Mouse (Mus musculus) liver, embryonic 16.5 days (tissue): ENCODE measurements around the gene Dock1. TPM values are rescaled to one million over a fixed set of nuclear protein-coding genes. Genes with fewer than 3 reads are reported as not detected.

ENCODE experiments used
- ATAC-seq: fragments of 200-750 bp; cut with Nextera tagmentation; 2 replicates; pipeline ENCODE4 v1.8.0; 2017; ENCODE audit warnings: low read depth, mild to moderate bottlenecking, moderate number of reproducible peaks, moderate library complexity
- H3K27ac ChIP-seq: fragments of 300-500 bp; sonication (generic); 2 replicates; pipeline ENCODE4 v1.5.1; 2014; ENCODE audit warnings: mild to moderate bottlenecking, low read length
- H3K27me3 ChIP-seq: fragments of 300-500 bp; sonication (generic); 2 replicates; pipeline ENCODE4 v1.6.1; 2014; ENCODE audit warnings: low read depth, low read length, mixed read lengths; ENCODE audit not compliant: control insufficient read depth, insufficient read depth
- H3K36me3 ChIP-seq: fragments of 300-500 bp; sonication (generic); 2 replicates; pipeline ENCODE4 v1.6.1; 2014; ENCODE audit warnings: mild to moderate bottlenecking; ENCODE audit not compliant: control insufficient read depth, insufficient read depth
- H3K4me1 ChIP-seq: fragments of 300-500 bp; sonication (generic); 2 replicates; pipeline ENCODE4 v1.6.1; 2014; ENCODE audit warnings: low read depth, low read length, mixed read lengths; ENCODE audit not compliant: control insufficient read depth
- H3K4me2 ChIP-seq: fragments of 300-500 bp; sonication (generic); 2 replicates; pipeline ENCODE4 v1.6.1; 2014; ENCODE audit warnings: low read depth, low read length, mixed read lengths
- H3K4me3 ChIP-seq: fragments of 300-500 bp; sonication (generic); 2 replicates; pipeline ENCODE4 v1.5.1; 2014; ENCODE audit warnings: low read depth, mild to moderate bottlenecking, low read length
- H3K9ac ChIP-seq: fragments of 300-500 bp; sonication (generic); 2 replicates; pipeline ENCODE4 v1.6.1; 2014; ENCODE audit warnings: low read depth, low read length
- H3K9me3 ChIP-seq: fragments of 300-500 bp; sonication (generic); replicated peaks from 2 replicates; pipeline ENCODE4 v1.6.1; 2016; ENCODE audit warnings: low read length; ENCODE audit not compliant: control insufficient read depth
- WGBS: fragments of 180-500 bp; shearing (Covaris S2); extraction: QIAGEN DNeasy Blood & Tissue Kit; methylation state at CpG from one replicate; pipeline ENCODE4 v1.1.7; 2014; ENCODE audit not compliant: insufficient replicate concordance; 5-methylcytosine and 5-hydroxymethylcytosine counted together
- polyA plus RNA-seq: library from polyadenylated mRNA; unstranded; fragments of >200 nt; fragmentation: Nextera tagmentation; extraction: Ambion mirVana; gene quantifications from 2 replicates; pipeline ENCODE4 v1.2.1, GENCODE M21; 2015

Dock1 gene
- polyA plus RNA-seq, 1 experiment from 2014 or later, result 3.9 TPM

DNA sequence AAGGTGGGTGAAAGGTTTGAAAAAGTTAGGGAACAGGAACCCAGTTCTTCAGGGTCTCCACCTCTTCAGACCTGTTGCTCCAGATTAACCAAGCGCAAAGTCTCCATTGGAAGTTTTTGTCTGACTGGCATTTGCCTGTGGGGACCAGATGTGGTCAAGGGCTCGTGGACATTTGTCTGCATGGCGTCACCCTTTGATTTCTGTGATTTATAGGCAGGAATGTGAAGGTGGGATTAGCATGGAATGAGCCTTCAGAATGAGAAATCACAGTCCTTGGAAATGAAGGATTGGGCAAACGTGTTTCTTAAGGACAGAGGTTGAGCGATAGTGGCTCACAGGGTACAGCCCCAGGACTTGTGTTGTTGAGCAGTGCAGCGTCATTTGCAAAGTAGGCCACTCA lies 17.9 kb downstream of the Dock1 start:
- H3K27ac ChIP-seq, result no peak overlapping the region
- ATAC-seq, result no peak
- H3K27me3 ChIP-seq, result no peaks in the 10 kb centered on the region
- no peaks in the 10 kb centered on the region for H3K36me3 ChIP-seq
- no peak overlapping the region for H3K4me2 ChIP-seq
- H3K4me3 ChIP-seq, result no peak overlapping the region
- H3K4me1 ChIP-seq, result no peaks in the 10 kb centered on the region
- 66% methylated on average over 6 of the region's 6 CpGs for WGBS
- H3K9me3 ChIP-seq, result no peaks in the 10 kb centered on the region
- H3K9ac ChIP-seq, result no peak overlapping the region

DNA sequence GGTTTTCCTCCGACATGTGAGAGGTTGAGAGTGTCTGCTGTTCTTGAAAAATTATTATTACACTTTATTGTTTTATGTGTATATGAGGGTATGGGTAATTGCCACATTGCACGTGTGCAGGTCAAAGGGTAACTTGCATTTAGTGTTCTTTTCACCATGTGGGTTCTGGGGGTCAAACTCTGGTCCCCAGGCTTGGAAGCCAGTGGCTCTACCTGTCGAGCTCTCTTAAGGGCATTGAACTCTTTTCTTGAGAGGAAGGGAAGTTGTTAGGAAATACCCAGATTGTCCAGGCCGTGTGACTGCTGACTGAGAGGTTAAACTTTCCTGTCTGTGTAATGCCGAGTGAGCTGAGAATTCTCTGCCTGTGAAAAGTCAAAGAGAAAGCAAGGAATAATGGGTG lies 19.7 kb downstream of the Dock1 start:
- H3K9me3 ChIP-seq, result no peaks in the 10 kb centered on the region
- no peak overlapping the region for H3K9ac ChIP-seq
- no peaks in the 10 kb centered on the region for H3K4me1 ChIP-seq
- WGBS, result 50% methylated on average over 5 of the region's 5 CpGs
- no peaks in the 10 kb centered on the region for H3K36me3 ChIP-seq
- no peak overlapping the region for H3K4me3 ChIP-seq
- no peaks in the 10 kb centered on the region for H3K27me3 ChIP-seq
- H3K27ac ChIP-seq, result no peak overlapping the region
- no peak overlapping the region for H3K4me2 ChIP-seq
- no peak for ATAC-seq

DNA sequence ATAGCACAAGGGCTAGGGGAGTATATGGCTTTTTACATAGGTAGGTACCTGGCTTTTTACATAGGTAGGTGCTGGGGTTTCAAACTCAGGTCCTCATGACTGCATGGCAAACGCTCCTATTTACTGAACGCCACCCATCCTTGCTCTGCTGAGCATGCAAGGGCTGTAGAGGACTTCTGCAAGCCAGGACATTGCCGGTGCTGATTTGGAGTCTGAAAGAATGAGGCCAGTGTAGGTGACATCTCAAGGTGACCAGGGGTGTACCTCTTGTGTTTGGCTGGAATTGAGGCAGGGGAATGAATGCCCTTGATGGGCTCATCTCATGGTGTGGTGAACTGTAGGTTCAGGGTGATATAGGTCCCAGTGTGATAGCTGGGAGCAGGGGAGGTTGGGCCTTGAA lies 20.4 kb downstream of the Dock1 start:
- Histone ChIP-seq H3K4me2 (no peak overlapping the region), H3K36me3 (no peaks in the 10 kb centered on the region), H3K27me3 (no peaks in the 10 kb centered on the region), H3K9me3 (no peaks in the 10 kb centered on the region), H3K4me3 (no peak overlapping the region), H3K9ac (no peak overlapping the region), H3K4me1 (no peaks in the 10 kb centered on the region), H3K27ac (no peak overlapping the region)
- WGBS, result 64% methylated on average over 3 of the region's 3 CpGs
- no peak for ATAC-seq

DNA sequence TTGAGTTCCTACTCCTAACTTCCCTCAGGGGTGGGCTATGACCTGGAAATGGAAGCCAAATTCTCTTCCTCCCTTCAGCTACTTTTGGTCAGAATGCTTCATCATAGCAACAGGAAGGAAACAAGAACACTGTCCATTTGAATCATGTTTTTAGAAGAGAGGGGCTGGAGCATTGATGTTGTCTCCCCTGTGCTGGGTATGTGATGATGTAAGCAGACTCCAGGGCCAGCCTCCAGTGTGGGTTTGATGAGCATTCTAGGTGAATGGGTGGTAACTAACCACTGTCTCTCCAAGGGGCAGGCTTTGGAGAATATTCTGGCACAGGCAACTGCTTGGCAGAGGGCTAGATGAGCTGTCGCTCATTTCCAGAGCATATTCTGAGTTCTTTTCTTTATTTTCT lies 22.9 kb downstream of the Dock1 start:
- ATAC-seq, result no peak
- Histone ChIP-seq H3K27me3 (no peaks in the 10 kb centered on the region), H3K9ac (no peak overlapping the region), H3K4me1 (no peaks in the 10 kb centered on the region; the same call in 1 of the 2 replicates), H3K27ac (no peak overlapping the region), H3K4me2 (no peak overlapping the region), H3K36me3 (no peaks in the 10 kb centered on the region), H3K4me3 (no peak overlapping the region), H3K9me3 (no peaks in the 10 kb centered on the region)
- 56% methylated on average over 1 of the region's 1 CpGs for WGBS

DNA sequence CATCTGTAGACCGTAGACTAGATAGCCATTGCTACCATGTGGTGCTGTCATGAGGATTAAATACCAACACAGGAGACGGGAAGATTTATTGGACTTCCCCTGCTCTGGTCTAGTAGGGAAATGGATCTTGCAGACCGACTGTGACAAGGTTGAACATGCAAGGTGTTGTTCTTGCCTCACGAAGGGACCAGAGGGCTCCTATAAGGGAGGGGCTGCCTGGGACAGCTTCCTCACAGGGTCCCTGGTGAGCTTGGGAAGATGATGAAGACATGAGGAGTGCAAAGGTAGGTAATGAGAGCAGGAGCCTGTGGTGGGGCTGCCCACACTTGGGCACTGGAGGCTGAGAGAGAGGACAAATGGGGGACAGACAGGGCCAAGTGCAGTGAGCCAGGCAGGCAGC lies 25.0 kb downstream of the Dock1 start:
- Histone ChIP-seq H3K27ac (no peak overlapping the region), H3K9ac (no peak overlapping the region), H3K4me3 (no peak overlapping the region), H3K36me3 (no peaks in the 10 kb centered on the region), H3K4me1 (no peaks in the 10 kb centered on the region; the same call in 1 of the 2 replicates), H3K27me3 (no peaks in the 10 kb centered on the region), H3K9me3 (no peaks in the 10 kb centered on the region), H3K4me2 (no peak overlapping the region)
- ATAC-seq, result no peak
- WGBS, result 50% methylated on average over 4 of the region's 4 CpGs

DNA sequence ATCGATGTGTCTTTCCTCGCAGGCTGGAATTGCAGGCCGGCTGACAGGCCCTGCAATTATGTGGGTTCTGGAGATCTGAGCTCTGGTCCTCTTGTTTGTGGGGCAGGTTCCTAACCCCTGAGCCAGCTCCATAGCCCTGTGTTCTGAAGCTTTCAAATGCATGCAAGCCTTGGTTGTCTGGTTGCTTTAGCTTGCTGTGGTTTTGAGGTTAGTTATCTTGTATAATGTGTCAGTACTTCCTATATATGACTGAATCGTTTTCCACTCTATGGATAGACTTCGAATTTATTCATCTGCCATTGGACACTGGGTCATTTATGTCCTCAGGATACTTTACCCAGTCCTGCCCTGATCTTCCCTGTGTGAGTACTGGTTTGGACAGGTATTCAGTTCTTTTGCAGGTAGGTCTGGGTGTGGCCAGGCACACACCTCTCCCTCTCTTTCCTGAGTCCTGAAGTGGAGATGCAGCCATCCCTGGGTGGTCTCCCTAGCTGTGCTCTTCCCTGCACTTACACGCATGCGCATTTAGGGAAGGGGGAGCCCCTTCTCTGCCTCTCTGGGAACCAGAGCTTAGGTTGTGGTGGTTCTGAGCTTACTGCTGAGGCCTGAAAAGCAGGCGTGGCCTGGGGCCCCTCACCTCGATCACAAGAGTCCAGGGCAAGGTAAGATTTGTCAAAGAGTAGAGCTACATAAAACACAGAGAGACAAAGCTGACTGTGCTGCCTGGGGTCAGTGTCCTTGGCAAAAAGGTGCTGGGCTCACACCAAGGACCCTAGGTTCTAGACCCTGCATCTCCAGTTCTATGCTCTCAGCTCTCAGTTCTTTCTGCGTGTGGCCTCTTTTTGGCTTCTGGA lies 25.9 kb downstream of the Dock1 start:
- H3K9ac ChIP-seq, result no peak overlapping the region
- H3K4me2 ChIP-seq, result no peak overlapping the region
- H3K36me3 ChIP-seq, result no peaks in the 10 kb centered on the region
- WGBS, result 40% methylated on average over 10 of the region's 10 CpGs
- H3K9me3 ChIP-seq, result no peaks in the 10 kb centered on the region
- no peak for ATAC-seq
- H3K27ac ChIP-seq, result no peak overlapping the region
- no peaks in the 10 kb centered on the region for H3K27me3 ChIP-seq
- H3K4me1 ChIP-seq, result no peaks in the 10 kb centered on the region; the same call in 1 of the 2 replicates
- no peak overlapping the region for H3K4me3 ChIP-seq

DNA sequence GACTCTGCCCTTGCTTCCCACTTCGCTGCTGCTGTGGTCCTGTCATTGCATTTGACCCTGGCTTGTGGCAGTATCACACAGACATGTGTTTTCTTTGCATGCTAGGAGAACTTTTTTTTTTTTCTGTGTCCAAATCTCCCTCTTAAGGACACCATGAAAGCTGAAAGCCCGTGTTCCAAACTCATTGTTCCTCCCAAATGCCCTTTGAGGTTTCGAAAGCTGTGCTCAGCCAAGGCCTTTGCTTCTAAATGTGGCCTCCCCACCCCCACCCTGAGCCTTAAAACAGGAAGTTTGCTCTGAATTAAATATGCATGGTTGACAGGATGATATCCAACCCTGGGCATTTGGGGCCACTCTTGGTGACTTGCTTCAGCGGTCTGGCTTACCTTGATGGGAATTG lies 27.0 kb downstream of the Dock1 start:
- 9% methylated on average over 4 of the region's 4 CpGs for WGBS
- H3K4me2 ChIP-seq, result no peak overlapping the region

DNA sequence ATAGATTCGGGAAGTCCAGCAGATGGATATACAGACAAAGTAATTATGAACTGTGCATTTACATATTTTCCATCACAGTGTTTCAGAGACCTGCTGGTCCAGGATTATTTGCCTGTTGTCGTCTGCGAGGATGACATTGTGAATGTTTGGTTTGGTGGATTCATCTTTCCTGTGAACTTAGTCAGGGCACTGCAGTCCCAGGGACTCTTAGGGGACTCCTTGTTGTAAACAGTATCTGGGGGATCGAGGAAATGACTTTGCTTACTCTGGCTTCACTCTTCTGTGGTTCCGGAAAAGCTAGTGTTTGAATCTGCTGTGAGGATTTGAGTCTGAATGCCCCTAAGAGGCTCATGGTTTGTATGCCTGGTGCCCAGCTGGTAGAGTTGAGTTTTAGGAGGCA lies 27.8 kb downstream of the Dock1 start:
- no peak overlapping the region for H3K4me3 ChIP-seq
- no peaks in the 10 kb centered on the region; the same call in 1 of the 2 replicates for H3K4me1 ChIP-seq
- no peaks in the 10 kb centered on the region for H3K27me3 ChIP-seq

More for the DNA sequence above, 27.0 kb downstream of the Dock1 start:
- no peaks in the 10 kb centered on the region; the same call in 1 of the 2 replicates for H3K4me1 ChIP-seq
- no peaks in the 10 kb centered on the region for H3K27me3 ChIP-seq
- no peak overlapping the region for H3K4me3 ChIP-seq
- H3K9me3 ChIP-seq, result no peaks in the 10 kb centered on the region
- no peaks in the 10 kb centered on the region for H3K36me3 ChIP-seq
- no peak for ATAC-seq
- no peak overlapping the region for H3K27ac ChIP-seq
- H3K9ac ChIP-seq, result no peak overlapping the region

DNA sequence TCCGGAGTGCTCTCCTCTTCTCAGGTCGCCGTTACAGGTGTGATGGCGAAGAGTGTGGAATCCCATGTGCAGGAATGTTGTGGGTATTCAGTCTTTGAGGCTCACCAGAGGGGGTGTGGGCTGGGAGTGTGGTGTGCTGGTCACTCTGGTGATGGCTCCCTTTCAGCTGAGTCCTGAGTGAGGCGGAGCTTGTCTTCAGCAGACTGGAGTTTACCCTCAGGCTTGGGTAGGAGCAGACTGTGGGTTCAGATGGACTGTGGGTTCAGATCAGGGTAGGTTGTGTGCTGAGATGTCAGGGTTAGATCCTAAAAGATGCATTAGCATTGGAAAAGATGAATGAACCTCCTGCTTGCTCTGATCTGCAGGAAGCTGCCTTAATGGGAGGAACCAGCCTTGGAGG lies 29.5 kb downstream of the Dock1 start:
- H3K9ac ChIP-seq, result no peak overlapping the region
- H3K27me3 ChIP-seq, result no peaks in the 10 kb centered on the region
- H3K36me3 ChIP-seq, result no peaks in the 10 kb centered on the region
- H3K27ac ChIP-seq, result no peak overlapping the region
- ATAC-seq, result no peak
- H3K4me1 ChIP-seq, result no peaks in the 10 kb centered on the region; the same call in 1 of the 2 replicates
- no peak overlapping the region for H3K4me3 ChIP-seq
- H3K4me2 ChIP-seq, result no peak overlapping the region
- WGBS, result 82% methylated on average over 5 of the region's 5 CpGs
- no peaks in the 10 kb centered on the region for H3K9me3 ChIP-seq

More for the DNA sequence above, 27.8 kb downstream of the Dock1 start:
- ATAC-seq, result no peak
- 47% methylated on average over 5 of the region's 5 CpGs for WGBS
- H3K9ac ChIP-seq, result no peak overlapping the region
- no peaks in the 10 kb centered on the region for H3K36me3 ChIP-seq
- no peak overlapping the region for H3K4me2 ChIP-seq
- no peaks in the 10 kb centered on the region for H3K9me3 ChIP-seq
- no peak overlapping the region for H3K27ac ChIP-seq
